Mouse (Mus musculus) heart, adult 9 months (tissue): ENCODE results near the gene Glis2.

Experiments
- DNase-seq, 2 experiments: peaks; one replicate each; pipeline ENCODE4 v3.0.0; 2022; ENCODE audit warnings: low spot score in 2 of 2

Glis2 gene

GRCm38 (mm10) chr16:4593971-4594813 is at the start of gene Glis2:
TSS of gene Glis2 (plus strand) at chr16:4594713.
- DNase-seq = peak; percentile 62 to 66

GRCm38 (mm10) chr16:4544845-4545244 is 49.7 kb upstream of the Glis2 start:
- DNase-seq = no peak

GRCm38 (mm10) chr16:4546838-4547237 is 47.7 kb upstream of the Glis2 start:
- DNase-seq = no peak

GRCm38 (mm10) chr16:4547611-4548010 is 46.9 kb upstream of the Glis2 start:
- DNase-seq = no peak

GRCm38 (mm10) chr16:4548953-4549688 is 45.4 kb upstream of the Glis2 start:
- DNase-seq = no peak

- DNase-seq = peak; percentile 43 to 59
Observed at GRCm38 (mm10) chr16:4551056-4551455, 43.5 kb upstream of the Glis2 start.

- no peak for DNase-seq
Observed at GRCm38 (mm10) chr16:4551885-4552284, 42.6 kb upstream of the Glis2 start.

GRCm38 (mm10) chr16:4552829-4553550 is 41.5 kb upstream of the Glis2 start:
- DNase-seq = peak; percentile 42 to 51

GRCm38 (mm10) chr16:4555555-4555954 is 39.0 kb upstream of the Glis2 start:
- DNase-seq = no peak

GRCm38 (mm10) chr16:4557085-4557484 is 37.4 kb upstream of the Glis2 start:
- DNase-seq = no peak

GRCm38 (mm10) chr16:4557949-4558348 is 36.6 kb upstream of the Glis2 start:
- peak; percentile 56 to 65 for DNase-seq

- DNase-seq = peak; percentile 87 to 90
Observed at GRCm38 (mm10) chr16:4558384-4558979, 36.0 kb upstream of the Glis2 start.

- DNase-seq = peak; percentile 68 to 76
Observed at GRCm38 (mm10) chr16:4558980-4559631, 35.4 kb upstream of the Glis2 start.

GRCm38 (mm10) chr16:4559715-4560144 is 34.8 kb upstream of the Glis2 start, which contains the start of gene Tfap4:
TSS of gene Tfap4 (minus strand) at chr16:4559854.
- peak; percentile 89 to 92 for DNase-seq

GRCm38 (mm10) chr16:4560145-4560952 is 34.2 kb upstream of the Glis2 start:
- DNase-seq = peak; percentile 77 to 81

GRCm38 (mm10) chr16:4567912-4568311 is 26.6 kb upstream of the Glis2 start:
- DNase-seq = peak; percentile 70 to 76

GRCm38 (mm10) chr16:4570737-4571136 is 23.8 kb upstream of the Glis2 start:
- no peak for DNase-seq

GRCm38 (mm10) chr16:4576038-4576437 is 18.5 kb upstream of the Glis2 start:
- DNase-seq = no peak

- DNase-seq = no peak
Observed at GRCm38 (mm10) chr16:4576873-4577272, 17.6 kb upstream of the Glis2 start.

GRCm38 (mm10) chr16:4578630-4579029 is 15.9 kb upstream of the Glis2 start:
- DNase-seq = no peak
